Mouse (Mus musculus): ENCODE data around the gene Smim11.

DNA sequence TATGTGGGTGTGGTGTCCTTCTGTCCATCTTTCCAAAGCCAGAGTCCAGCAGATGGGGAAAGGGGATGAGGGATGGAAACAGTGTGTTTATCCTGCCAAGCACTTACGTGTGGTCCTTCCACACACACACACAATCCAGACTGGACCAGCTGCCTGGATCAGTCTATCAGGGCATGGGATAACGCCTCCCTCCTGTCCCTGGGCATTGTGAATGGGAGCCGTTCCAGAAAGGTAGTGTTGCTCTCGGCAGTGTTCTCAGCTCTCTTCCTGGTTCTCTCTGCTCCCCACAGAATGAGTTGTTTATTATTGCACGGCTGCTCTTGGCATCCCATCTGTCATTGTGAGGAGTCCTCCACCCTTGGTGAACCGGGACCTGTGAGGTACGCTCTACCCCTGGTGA lies 59.6 kb downstream of the Smim11 start:
- TF ChIP-seq CTCF (IDR thresholded peaks at IDR 0.05; ENCODE audit: control insufficient read depth, insufficient read depth, insufficient replicate concordance, low read depth, low read length) (no peak), POLR2A (IDR thresholded peaks at IDR 0.05; ENCODE audit: control insufficient read depth, low read depth, low read length) (no peak)
